Mouse (Mus musculus) mammary gland, adult 2 months (tissue): ENCODE measurements around the gene Tnfsf8. TPM values are rescaled to one million over a fixed set of nuclear protein-coding genes. Genes with fewer than 3 reads are reported as not detected.

Experiments used
- polyA plus RNA-seq: library from polyadenylated mRNA; depleted of rRNA; stranded (reverse); fragments of >200 nt; gene quantifications from 2 replicates; pipeline ENCODE4 v1.2.3, GENCODE M21; 2012; ENCODE audit warnings: low replicate concordance; rRNA removed

Tnfsf8 gene
- polyA plus RNA-seq: 1.2 TPM in 2 replicates

DNA sequence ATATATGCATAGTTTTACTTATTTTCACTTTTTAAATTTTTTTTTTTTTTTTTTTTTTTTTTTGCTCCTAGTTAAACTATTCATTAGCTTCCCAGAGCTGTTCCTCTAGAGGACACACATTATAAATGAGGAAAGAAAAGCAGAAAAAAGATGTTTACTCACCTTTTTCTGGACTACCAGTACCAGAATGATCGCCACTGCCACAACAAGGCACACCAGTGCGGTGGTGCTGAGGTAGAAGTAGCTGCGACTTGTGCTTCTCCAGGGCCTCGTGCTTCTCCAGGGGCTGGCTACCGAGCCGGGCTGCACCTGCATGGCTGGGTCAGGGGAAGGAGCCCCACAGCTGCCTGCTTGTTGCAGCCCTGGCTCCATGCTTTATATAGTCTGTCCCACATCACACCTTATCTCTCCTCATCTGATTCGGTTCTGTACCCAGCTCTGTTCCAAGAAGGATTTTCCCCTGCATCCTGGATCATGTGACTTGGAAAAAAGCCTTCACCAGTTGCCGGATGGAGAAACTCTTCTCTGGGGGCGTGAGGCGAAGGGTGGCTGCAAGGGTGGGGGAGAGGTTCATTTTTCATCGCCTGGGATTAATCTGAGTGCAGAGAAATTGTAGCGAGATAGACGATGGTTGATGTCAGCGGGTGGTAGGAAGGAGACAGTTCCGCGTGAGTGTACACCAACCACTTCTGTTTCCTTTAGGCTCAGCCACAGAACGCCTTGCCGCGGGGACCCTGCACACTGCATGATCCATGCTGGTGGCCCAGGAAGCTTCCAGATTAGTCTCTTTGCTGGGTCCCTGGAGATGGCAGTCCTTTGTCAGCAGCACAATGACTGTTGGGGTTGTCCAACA lies at the start of gene Tnfsf8:
Tnfsf8 (minus strand) TSS at position 660 of the 853 bp plus-strand sequence.

Other genes with a start within 250 kb of the Tnfsf8 start
- not detected in 2 replicates for gene Tex48, start 238.9 kb downstream of the Tnfsf8 start, polyA plus RNA-seq
- gene Gm11214, start 198.0 kb downstream of the Tnfsf8 start, polyA plus RNA-seq: not detected in 2 replicates
- 0.07 and 0.17 TPM in 2 replicates for gene Tnfsf15, start 116.2 kb downstream of the Tnfsf8 start, polyA plus RNA-seq
- 7.1 and 8.9 TPM in 2 replicates for gene Tnc, start 185.7 kb upstream of the Tnfsf8 start, polyA plus RNA-seq